Mouse (Mus musculus) right cerebral cortex, adult 18-20 months (tissue): ENCODE measurements around the gene Smim14.

Source experiments
- DNase-seq: peaks from one replicate; pipeline ENCODE4 v3.0.0; 2022; ENCODE audit warnings: mixed read lengths

Smim14 gene

GRCm38 (mm10) chr5:65459454-65459853, 77.5 kb downstream of the Smim14 start:
- no peak for DNase-seq

- DNase-seq = no peak
These were observed 79.1 kb downstream of the Smim14 start for GRCm38 (mm10) chr5:65457846-65458245.

GRCm38 (mm10) chr5:65457086-65457827, 79.7 kb downstream of the Smim14 start:
- DNase-seq = no peak

GRCm38 (mm10) chr5:65454771-65455170, 82.2 kb downstream of the Smim14 start:
- DNase-seq = no peak

- no peak for DNase-seq
These were observed 88.0 kb downstream of the Smim14 start for GRCm38 (mm10) chr5:65448941-65449340.

- no peak for DNase-seq
These were observed 89.2 kb downstream of the Smim14 start for GRCm38 (mm10) chr5:65447826-65448225.

- DNase-seq = no peak
These were observed 90.2 kb downstream of the Smim14 start for GRCm38 (mm10) chr5:65446756-65447155.

GRCm38 (mm10) chr5:65444981-65445380, 92.0 kb downstream of the Smim14 start:
- DNase-seq = no peak

GRCm38 (mm10) chr5:65438041-65438440, 98.9 kb downstream of the Smim14 start:
- DNase-seq = no peak

- peak; percentile 97 for DNase-seq
These were observed 101.0 kb downstream of the Smim14 start, which contains the start of gene Ugdh for GRCm38 (mm10) chr5:65435806-65436561. Gene Ugdh (minus strand): TSS chr5:65435949.

- DNase-seq = peak; percentile 13
These were observed 101.6 kb downstream of the Smim14 start for GRCm38 (mm10) chr5:65435363-65435805.

- DNase-seq = no peak
These were observed 102.3 kb downstream of the Smim14 start for GRCm38 (mm10) chr5:65434471-65435362.

- no peak for DNase-seq
These were observed 107.5 kb downstream of the Smim14 start for GRCm38 (mm10) chr5:65429441-65429840.

- no peak for DNase-seq
These were observed 108.7 kb downstream of the Smim14 start for GRCm38 (mm10) chr5:65428321-65428720.

- no peak for DNase-seq
These were observed 111.7 kb downstream of the Smim14 start for GRCm38 (mm10) chr5:65425251-65425650.

GRCm38 (mm10) chr5:65424215-65424614, 112.8 kb downstream of the Smim14 start:
- DNase-seq = no peak

- no peak for DNase-seq
These were observed 114.2 kb downstream of the Smim14 start for GRCm38 (mm10) chr5:65422803-65423202.

- DNase-seq = no peak
These were observed 116.2 kb downstream of the Smim14 start for GRCm38 (mm10) chr5:65420822-65421221.

- DNase-seq = no peak
These were observed 117.8 kb downstream of the Smim14 start for GRCm38 (mm10) chr5:65419136-65419535.

GRCm38 (mm10) chr5:65415653-65416458, 121.1 kb downstream of the Smim14 start:
- no peak for DNase-seq

- no peak for DNase-seq
These were observed 129.0 kb downstream of the Smim14 start for GRCm38 (mm10) chr5:65407989-65408388.
